Mouse (Mus musculus) hindbrain, embryonic 10.5 days (tissue): ENCODE results near the gene Rnf152. TPM values are rescaled to one million over a fixed set of nuclear protein-coding genes. Genes with fewer than 3 reads are reported as not detected.

Source experiments
- DNase-seq: peaks from one replicate; pipeline ENCODE4 v3.0.0-alpha.2; 2017; ENCODE audit warnings: low spot score
- H3K27ac ChIP-seq: fragments of 300-500 bp; sonication (generic); 2 replicates; pipeline ENCODE4 v1.5.1; 2016; ENCODE audit warnings: mild to moderate bottlenecking, moderate library complexity
- H3K27me3 ChIP-seq: fragments of 300-500 bp; sonication (generic); 2 replicates; pipeline ENCODE4 v1.6.1; 2016; ENCODE audit warnings: mild to moderate bottlenecking; ENCODE audit not compliant: poor library complexity, insufficient read depth, severe bottlenecking
- H3K36me3 ChIP-seq: fragments of 300-500 bp; sonication (generic); 2 replicates; pipeline ENCODE4 v1.6.1; 2016; ENCODE audit warnings: mild to moderate bottlenecking, moderate library complexity
- H3K4me1 ChIP-seq: fragments of 300-500 bp; sonication (generic); replicated peaks from 2 replicates; pipeline ENCODE4 v1.6.1; 2016; ENCODE audit warnings: mild to moderate bottlenecking
- H3K4me3 ChIP-seq: fragments of 300-500 bp; sonication (generic); 2 replicates; pipeline ENCODE4 v1.5.1; 2016; ENCODE audit warnings: mild to moderate bottlenecking, moderate library complexity
- H3K9me3 ChIP-seq: fragments of 300-500 bp; sonication (generic); 2 replicates; pipeline ENCODE4 v1.6.1; 2016; ENCODE audit warnings: mild to moderate bottlenecking, moderate library complexity
- WGBS: fragments of 180-500 bp; shearing (Covaris S2); methylation state at CpG from one replicate; pipeline ENCODE4 v1.1.7; 2016; 5-methylcytosine and 5-hydroxymethylcytosine counted together
- polyA plus RNA-seq: library from polyadenylated mRNA; unstranded; fragments of >200 nt; fragmentation: Nextera tagmentation; extraction: Ambion mirVana; gene quantifications from 2 replicates; pipeline ENCODE4 v1.2.1, GENCODE M21; 2016

Rnf152 gene
- polyA plus RNA-seq, 1 experiment from 2014 or later, result 1.4 TPM

DNA sequence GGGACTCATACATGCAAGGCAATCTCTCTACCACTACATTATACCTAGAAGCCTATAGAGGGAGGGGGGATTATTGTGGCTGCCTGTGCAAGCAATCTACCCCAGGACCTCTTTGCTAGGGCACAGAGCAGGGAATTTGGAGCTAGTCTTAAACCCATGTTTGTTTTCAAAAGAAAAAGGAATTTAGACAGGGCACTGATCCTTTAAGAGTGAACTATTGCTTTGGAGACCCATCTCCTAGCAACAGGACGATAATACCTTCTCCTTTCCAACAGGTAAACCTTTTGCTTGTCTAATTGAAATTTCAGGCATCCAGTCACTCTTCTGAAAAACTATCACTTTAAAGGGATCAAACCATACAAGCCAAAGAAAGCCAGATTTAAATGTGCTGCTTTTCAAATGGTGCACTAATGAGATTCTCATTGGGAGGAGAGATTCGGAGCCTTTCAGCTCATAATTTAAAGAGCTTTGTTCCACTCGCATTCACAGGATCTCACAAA is 110.4 kb downstream of the Rnf152 start:
- DNase-seq, result no peak
- Histone ChIP-seq H3K27me3 (no peaks in the 10 kb centered on the region), H3K27ac (no peak overlapping the region), H3K4me1 (peaks cover 9% of the 10 kb centered on the region), H3K36me3 (no peaks in the 10 kb centered on the region), H3K9me3 (no peaks in the 10 kb centered on the region), H3K4me3 (no peak overlapping the region)
- 39% methylated on average over 3 of the region's 3 CpGs for WGBS

DNA sequence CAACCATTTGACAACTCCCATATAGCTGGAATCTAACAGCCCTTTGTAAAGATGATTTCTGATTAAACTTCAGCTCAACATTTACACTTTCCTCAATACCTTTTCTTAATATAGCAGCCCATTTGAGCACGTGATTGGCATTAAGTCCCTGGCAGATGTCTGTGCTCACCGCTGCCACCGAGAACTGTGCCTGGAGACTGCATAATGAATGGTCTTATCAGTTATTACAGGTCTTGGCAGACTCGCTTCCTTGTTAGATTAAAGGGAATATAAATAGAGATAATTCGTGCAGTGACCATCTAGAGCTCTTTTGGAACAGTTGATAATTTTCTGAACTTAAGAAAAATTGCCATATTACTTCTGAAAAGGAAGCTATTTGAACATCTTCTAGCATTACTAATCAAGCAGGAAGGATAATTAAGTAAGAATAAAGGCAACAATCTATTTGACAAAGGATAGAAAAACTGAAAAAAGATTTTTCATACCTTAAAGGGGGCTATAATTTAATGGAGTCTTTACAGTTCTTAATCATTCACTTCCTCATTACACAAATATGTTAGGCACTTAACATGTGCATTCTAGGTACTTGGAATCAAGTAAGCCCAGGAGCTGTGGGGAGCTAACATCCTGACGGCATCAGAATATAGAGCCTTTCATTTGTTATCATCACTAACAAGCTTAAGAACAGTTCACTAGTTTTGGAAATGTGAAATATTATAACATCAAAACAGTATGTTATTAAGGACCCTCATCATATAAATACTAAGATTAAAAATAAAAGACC is 113.0 kb downstream of the Rnf152 start:
- Histone ChIP-seq H3K27me3 (no peaks in the 10 kb centered on the region), H3K27ac (no peak overlapping the region), H3K9me3 (no peaks in the 10 kb centered on the region), H3K4me3 (no peak overlapping the region), H3K4me1 (peaks cover 9% of the 10 kb centered on the region), H3K36me3 (no peaks in the 10 kb centered on the region)
- WGBS, result 87% methylated on average over 6 of the region's 6 CpGs
- no peak for DNase-seq

DNA sequence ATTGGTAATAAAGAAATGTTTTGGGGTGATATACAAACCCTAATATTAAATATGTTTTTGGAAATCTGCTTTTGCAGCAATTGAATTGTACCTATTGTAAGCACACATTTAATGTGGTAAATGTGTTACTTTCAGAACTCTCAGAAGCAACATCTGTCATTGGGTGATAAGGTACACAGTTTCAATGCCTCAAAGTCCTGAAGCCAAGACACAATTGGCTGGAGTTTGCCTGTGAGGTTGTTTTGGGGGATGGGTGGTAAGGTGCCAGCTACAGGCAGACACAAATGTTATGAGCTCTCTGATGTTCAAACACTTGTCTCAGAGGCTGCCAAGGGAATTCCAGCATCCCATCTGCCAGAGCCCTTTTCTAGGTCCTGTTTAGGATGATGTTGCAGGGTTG is 116.3 kb downstream of the Rnf152 start:
- no peak overlapping the region for H3K27ac ChIP-seq
- no peak overlapping the region for H3K4me3 ChIP-seq
- no peaks in the 10 kb centered on the region for H3K36me3 ChIP-seq
- DNase-seq, result no peak
- H3K4me1 ChIP-seq, result no peaks in the 10 kb centered on the region
- H3K27me3 ChIP-seq, result no peaks in the 10 kb centered on the region
- H3K9me3 ChIP-seq, result no peaks in the 10 kb centered on the region
